Mouse (Mus musculus): Measurements from ENCODE around the gene Pi4k2a.

DNA sequence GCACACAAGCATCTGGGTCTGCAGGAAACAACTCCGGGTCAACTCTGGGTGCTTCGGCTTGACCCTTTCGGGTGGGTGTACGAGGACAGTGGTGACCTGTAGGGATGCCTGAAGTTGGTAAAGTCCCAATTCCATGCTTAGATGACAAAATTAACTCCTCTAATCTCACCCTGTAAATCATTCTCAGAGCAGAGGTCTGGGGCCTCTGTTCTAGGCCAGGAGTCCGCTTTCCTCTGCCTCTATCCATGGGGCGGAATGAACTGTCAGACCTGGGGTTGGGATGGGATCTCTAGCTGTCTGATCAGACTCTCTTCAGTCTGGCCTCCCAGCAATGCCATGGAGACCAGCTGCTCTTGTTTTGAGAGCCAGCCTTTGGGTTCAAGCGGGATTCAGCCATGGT, 28.8 kb upstream of the Pi4k2a start:
- TF ChIP-seq RCOR1 (conservative IDR thresholded peaks at IDR 0.05; ENCODE audit: low read depth, low read length) (no peak), BHLHE40 (IDR thresholded peaks at IDR 0.05; ENCODE audit: low read depth, low read length) (no peak), CTCF (conservative IDR thresholded peaks at IDR 0.05 in 1 of 2, IDR thresholded peaks at IDR 0.05 in 1 of 2; ENCODE audit: low read depth in 2 of 2, low read length in 2 of 2) (no peak), E2F4 (IDR thresholded peaks at IDR 0.05; ENCODE audit: insufficient replicate concordance, low read depth, low read length) (no peak), POLR2A (IDR thresholded peaks at IDR 0.05; ENCODE audit: low read depth, low read length) (no peak), MAFK (IDR thresholded peaks at IDR 0.05; ENCODE audit: insufficient replicate concordance, low read length) (no peak)
